Mouse (Mus musculus): ENCODE results near the gene Reps1.
"Not testable (repeated sequence)": the region's sequence is repeated elsewhere in the genome, so short reads cannot be mapped to it uniquely, and the experiment has no call there.

Gene Reps1

DNA sequence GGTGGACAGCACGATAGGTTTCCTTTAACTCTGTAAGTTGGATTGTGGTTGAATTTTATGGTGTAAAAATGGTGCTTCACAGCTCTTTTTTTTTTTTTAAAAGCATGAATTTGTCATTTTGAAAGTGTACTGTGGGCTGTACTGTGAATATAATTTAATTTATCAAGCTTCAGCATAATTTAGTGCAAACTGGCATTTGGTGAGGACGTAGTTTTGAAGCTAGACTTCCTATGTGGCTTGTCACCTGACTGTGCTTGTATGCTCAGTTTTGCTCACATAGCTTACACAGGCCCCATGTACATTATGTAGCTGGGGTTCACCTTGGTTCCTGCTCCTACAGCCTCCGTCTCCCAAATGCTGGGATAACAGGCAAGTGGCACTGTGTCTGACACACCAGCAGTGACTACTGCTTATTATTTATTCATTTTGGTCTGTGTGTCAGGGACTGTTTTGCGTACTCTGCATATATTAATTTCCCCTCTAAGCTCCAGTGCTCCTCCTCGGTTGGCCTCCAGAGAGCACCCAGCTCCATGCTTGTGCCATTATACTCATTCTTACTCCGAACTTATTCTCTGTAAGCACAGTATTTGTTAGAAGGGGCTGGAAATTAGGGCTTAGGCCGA lies 9.1 kb downstream of the Reps1 start:
- no peak for DNase-seq (ENCODE audit: low spot score in 2 of 2)

DNA sequence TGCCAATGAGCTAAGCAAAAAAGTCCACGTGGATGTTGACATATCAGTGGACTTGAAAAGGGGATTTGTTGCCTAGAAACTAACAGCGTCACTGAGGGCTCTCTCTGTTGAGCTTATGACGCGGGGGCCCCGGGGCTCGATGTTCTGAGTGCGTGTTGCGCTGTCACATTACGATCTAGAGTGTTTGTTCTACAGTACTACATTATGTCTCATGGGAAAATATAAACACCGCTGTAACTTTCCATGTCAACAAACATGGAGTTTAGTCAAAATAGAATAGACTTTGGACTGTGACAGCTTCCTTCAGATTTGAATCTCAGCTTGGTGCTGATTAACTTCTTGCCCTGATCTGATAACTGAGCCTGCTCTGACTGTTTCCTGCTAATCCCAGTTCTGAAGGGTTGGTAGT lies 10.4 kb downstream of the Reps1 start:
- DNase-seq (ENCODE audit: low spot score in 2 of 2), result no peak

GRCm38 (mm10) chr10:18067761-18068446 lies 12.2 kb downstream of the Reps1 start:
- DNase-seq (ENCODE audit: low spot score in 2 of 2), result no peak

DNA sequence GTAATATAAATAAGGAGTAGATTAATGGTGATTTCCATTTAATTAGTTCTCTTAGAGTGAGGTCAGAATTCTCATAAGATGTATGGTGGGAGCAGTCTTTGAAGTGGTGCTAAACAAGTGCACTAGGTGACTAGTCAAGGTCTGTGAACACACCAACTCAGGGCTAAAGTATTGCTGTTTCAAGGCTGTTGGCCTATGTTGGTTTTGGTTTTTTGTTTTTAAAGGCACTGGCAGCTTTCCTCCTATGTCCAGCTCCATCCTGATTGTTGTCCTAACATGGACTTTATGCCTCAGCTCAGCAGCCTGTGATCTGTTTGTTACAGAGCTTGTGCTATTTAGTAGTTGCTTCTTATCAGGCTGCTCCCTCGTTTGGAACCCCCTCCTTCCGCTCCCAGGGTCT lies 13.2 kb downstream of the Reps1 start:
- DNase-seq (ENCODE audit: low spot score in 2 of 2), result no peak

DNA sequence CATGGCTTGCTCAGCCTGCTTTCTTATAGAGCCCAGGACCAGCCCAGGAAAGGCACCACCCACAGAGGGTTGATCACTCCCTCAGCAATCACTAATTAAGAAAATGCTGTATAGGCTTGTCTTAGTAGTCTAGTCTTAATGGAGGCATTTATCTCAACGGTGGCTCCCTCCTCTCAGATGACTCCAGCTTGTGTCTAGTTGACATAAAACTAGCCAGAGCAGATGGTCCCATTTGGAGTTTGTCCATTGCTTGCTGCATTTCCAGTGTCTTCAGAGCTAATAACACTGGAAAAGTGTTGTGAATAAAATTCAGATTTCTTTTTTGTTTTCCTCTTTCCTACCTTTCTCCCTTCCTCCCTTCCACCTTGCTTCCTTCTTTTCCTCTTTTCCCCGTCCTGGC lies 13.9 kb downstream of the Reps1 start:
- no peak for DNase-seq (ENCODE audit: low spot score in 2 of 2)

DNA sequence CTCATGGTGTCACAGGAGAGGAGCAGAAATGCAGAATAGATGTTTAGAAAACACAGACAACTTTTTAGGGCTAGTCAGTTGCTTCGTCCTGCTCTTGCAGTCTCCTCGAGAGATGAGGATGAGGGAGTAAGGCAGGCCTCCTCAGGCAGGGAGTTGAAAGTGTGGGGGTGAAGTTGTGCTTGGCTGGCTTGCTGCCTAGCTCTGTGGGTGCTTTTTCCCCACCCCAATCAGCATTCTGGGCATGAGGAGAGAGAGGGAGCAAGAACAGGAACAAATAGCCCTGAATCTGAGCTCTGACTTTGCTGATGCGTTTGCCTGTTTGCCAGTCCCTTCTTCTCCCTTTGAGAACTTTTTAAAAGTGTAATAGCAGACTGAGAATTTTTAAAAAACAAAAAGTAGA lies 14.5 kb downstream of the Reps1 start:
- DNase-seq (ENCODE audit: low spot score in 2 of 2), result peak in 1 of 2 experiments; percentile 46

GRCm38 (mm10) chr10:18070616-18071015 lies 15.0 kb downstream of the Reps1 start:
- no peak for DNase-seq (ENCODE audit: low spot score in 2 of 2)

DNA sequence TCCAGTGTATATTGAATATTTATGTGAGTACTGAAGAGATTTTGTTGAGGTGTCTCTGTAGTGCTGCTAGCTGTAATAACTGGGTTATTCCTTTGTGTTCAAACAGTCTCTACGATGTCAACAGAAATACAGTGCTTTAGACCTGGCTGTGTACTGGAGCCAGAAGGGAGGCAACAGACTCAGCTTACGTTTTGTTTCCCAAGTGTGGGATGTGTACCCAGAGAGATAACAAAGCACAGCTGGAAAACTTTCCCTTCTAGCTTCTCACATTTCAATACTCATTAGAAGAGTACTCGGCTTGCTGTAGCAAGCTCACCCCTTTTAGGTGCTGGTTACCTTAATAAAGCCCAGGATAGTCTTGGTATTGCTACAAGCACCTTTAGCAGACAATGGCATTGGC lies 17.2 kb downstream of the Reps1 start:
- DNase-seq (ENCODE audit: low spot score in 2 of 2), result no peak

GRCm38 (mm10) chr10:18074383-18075075 lies 18.9 kb downstream of the Reps1 start:
- no peak for DNase-seq (ENCODE audit: low spot score in 2 of 2)

DNA sequence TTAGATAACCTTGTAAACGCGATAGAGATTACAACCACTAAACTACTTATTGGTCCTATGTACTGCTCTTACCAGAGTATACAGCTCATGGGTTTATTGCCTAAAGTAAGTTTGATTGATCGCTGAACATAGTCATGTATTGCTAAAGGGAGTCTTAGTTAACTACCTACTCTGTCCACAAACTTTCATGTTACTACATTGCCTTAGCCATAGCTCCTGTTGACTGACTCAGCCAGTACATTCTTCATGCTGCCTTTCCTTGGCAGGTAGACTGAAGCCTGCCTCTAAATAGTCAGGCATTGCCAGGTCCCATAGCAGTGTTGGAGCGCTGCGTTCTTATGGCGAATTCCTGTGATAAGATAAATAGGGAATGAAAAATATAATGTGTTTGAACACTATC lies 20.2 kb downstream of the Reps1 start:
- no peak for DNase-seq (ENCODE audit: low spot score in 2 of 2)

DNA sequence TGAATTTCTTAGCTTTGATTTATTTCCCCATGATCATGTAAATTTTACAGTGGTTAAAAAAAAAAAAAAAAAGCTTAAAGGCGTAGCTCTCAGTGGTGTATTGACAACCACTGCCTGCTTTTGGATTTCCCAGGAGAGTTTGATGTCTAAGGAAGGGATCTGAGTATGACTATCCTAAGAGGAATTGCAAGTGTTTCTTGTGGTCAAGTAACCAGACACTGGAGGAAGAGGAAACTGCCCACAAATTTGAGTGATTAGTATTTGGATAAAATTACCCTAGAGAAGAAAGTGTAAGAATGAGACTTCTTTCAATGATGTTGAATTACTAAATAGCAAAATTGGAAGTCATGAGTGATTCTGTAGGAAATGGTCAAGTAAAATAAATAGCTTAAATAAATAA lies 25.9 kb downstream of the Reps1 start:
- DNase-seq (ENCODE audit: low spot score in 2 of 2), result no peak

DNA sequence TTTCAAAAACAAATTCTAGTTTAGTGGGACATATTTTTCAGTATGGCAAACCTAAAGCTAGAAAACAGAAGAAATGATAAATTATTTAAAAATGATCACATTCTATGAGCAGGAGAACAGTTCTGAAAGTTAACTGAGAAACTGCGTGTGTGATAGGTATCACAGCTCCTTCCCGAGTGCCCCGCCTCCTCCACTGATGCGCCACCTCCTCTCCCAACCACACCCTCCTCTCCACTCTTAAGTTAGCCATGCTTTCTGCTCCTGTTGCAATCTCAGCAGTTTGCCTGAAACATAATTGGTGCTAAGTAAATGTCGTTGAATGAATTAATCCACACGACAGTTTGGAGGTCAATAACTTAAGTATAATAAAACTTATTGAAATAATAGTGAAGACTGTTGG lies 27.1 kb downstream of the Reps1 start:
- DNase-seq (ENCODE audit: low spot score in 2 of 2), result no peak

DNA sequence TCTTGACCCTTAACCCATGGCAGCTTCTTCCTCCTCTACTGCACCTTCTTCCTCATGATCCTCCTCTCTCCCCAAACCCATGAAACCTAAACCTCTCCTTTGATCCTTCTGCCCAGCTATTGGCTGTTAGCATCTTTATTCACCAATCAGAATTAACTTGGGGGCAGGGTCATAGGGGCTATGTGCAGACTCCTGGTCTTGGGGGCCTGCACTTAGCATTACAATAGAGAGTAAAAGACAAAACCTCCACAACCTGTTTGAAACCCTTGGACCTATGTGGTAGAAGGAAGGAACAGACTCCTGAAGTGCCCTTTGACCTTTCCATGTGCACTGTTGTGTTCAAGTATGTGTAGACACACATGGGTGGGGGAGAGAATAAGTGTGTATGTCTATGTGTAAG lies 35.0 kb downstream of the Reps1 start:
- DNase-seq (ENCODE audit: low spot score in 2 of 2), result no peak

DNA sequence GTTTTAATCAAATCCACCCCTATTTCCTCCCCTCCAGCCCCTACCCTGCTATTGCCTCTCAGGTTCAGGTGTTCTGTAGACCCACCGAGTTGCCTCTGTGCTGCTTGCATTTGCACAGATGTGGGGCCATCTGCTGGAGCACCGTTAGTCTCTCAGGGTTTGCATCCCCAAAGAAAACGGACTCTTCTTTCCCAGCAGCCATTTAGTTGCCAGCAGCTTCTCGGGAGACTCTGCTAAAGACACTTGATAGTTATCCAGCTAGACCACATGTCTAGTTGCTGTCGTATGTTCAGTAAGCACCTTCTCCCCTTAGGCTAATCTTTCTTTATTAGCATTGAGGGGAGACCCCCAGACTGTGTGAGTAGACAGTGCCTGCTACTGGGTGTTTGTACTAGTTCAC lies 46.5 kb downstream of the Reps1 start:
- no peak for DNase-seq (ENCODE audit: low spot score in 2 of 2)

DNA sequence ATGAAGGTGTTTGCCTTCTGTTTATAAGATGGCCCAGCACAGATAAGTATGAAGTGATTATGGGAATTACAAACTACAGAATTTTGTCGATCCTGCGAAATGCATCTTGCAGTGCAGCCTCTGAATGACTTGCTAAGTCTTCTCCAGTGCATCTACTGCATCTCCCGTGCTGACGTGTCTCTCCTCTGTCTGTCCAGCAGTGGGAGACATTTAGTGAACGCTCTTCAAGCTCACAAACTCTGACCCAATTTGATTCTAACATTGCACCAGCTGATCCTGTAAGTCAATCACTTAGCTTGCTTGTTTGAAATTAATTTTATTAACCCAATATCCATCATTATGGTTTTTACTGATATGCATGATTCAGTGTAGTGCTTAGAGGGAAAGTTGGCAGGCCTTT lies 51.8 kb downstream of the Reps1 start:
- no peak for DNase-seq (ENCODE audit: low spot score in 2 of 2)

- no peak for DNase-seq (ENCODE audit: low spot score in 2 of 2)
Measured at GRCm38 (mm10) chr10:18110940-18111339, 55.3 kb downstream of the Reps1 start.

DNA sequence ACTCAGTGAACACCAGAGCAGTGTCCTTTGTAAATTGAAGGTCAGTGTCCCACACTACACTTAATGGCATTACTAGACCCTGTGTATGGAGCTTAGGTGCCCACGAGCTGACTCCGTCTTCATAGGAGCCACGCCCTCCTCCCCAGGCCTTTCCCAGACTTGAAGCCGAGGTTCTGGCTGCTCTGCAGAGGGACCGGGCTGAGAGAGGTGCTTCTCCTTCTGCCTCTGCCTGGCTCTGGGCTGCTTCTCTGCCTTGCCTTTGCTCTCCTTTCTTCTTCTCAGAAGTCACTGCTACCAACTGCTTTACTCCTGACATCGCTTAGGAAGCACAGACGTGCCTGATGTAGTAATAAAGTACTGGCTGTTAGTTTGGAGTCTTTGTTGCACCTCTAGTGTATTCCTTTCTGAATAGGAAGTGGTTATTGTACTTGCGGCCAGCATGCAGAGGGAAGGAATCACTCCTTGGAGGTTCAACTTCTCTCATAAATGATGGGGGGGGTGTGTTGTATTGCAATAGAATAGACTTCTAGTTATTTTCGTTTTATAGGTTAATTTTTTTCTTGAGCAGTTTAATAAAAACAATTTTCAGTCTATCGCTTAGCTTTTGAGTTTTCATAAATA lies 57.9 kb downstream of the Reps1 start:
- DNase-seq (ENCODE audit: low spot score in 2 of 2), result no peak

DNA sequence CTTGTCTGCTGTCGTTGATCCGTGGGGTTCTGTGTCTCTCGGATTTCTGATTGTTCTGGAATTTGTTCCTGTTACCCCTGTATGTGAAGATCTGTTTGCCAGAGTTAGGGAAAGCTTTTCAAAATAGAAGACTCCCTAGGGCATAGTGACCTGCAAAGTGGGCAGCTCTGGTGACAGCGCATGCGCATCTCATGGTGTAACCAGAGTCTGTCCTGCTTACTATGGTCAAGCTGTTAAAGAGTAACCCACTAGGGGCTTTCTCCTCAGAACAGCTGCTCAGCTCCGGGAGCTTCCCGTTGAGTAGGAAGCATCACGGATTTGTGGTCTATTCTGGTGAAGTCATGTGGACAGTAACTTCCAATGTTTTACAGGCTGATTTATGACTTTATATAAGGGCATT lies 62.7 kb downstream of the Reps1 start:
- no peak for DNase-seq (ENCODE audit: low spot score in 2 of 2)

DNA sequence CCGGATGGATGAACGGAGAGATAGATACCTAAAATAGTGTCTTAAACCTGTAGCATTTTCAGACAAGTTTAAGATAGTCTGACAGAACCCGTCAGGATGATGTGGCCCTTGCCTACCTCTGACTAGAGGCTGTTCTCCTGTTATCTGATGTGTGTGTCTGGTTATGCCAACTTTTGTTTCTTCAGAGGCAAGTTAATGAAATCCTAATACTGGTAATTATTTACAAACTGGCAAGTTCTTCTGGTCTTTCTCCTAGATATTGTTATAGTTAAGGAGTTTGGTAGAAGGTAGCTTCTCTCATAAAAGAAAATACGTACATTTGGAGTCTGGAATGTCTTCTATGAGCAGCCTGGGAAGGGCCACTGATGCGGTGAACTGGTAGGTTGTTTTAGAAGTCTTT lies 74.6 kb downstream of the Reps1 start:
- DNase-seq (ENCODE audit: low spot score in 2 of 2), result no peak

- no peak for DNase-seq (ENCODE audit: low spot score in 2 of 2)
Measured at GRCm38 (mm10) chr10:18131666-18132650, 76.3 kb downstream of the Reps1 start.

- DNase-seq (ENCODE audit: low spot score in 2 of 2), result not testable (repeated sequence)
Measured at GRCm38 (mm10) chr10:18138853-18139503, 83.3 kb downstream of the Reps1 start.
